12 mouse cellular contexts compared by ENCODE assay signal in genomic region chr7:139312686-139313085, GRCm38 (mm10).
DNase-seq lines count a peak whose midpoint lies in the region; ATAC-seq and TF ChIP-seq lines count a peak whose summit lies in the region.
"Had no signal": no experiment of that assay in that cellular context is flagged by ENCODE, and none has a peak within 500 bp of the region (broad histone marks: within the 10 kb centered on the region; RNA-seq: fewer than 3 reads in every experiment).

No protein-coding gene starts in this region.

- WGBS in hindbrain, postnatal 0 days = 39% methylated on average over 5 of the region's 5 CpGs
- WGBS in hindbrain, embryonic 16.5 days = 42% methylated on average over 5 of the region's 5 CpGs

- H3K4me3 ChIP-seq in hindbrain, postnatal 0 days (ENCODE audit: low read length) = no peak overlapping the region
- no peak overlapping the region for H3K4me3 ChIP-seq in hindbrain, embryonic 16.5 days (ENCODE audit: low read length)
- H3K4me3 ChIP-seq: limb, embryonic 13.5 days; lung, embryonic 15.5 days had no signal

- no peaks in the 10 kb centered on the region for H3K36me3 ChIP-seq in hindbrain, postnatal 0 days (ENCODE audit: insufficient read depth, low read length)
- no peaks in the 10 kb centered on the region for H3K36me3 ChIP-seq in hindbrain, embryonic 16.5 days (ENCODE audit: control insufficient read depth, insufficient read depth, low read length)
- H3K36me3 ChIP-seq: limb, embryonic 13.5 days; lung, embryonic 15.5 days had no signal

- no peak overlapping the region for H3K4me2 ChIP-seq in hindbrain, postnatal 0 days (ENCODE audit: low read depth, low read length)
- H3K4me2 ChIP-seq in hindbrain, embryonic 16.5 days (ENCODE audit: low read length) = no peak overlapping the region
- H3K4me2 ChIP-seq: limb, embryonic 13.5 days; lung, embryonic 15.5 days had no signal

- peak; percentile 73 for DNase-seq in hindbrain, postnatal 0 days (ENCODE audit: low spot score)
- DNase-seq in Muller cell, postnatal 12 days (ENCODE audit: inconsistent ontology term) = peak; percentile 70
- DNase-seq in adrenal gland, postnatal 14 days = peak; percentile 76
- DNase-seq in cerebellum, postnatal 25 days = peak; percentile 53 to 57
- DNase-seq in right cerebral cortex, adult 2 months (ENCODE audit: low spot score in 2 of 2) = no peak
- no peak for DNase-seq in embryo, embryonic 9.5 days (ENCODE audit: extremely low spot score)
- DNase-seq in urinary bladder, postnatal 4 days (ENCODE audit: low spot score in 2 of 2) = no peak
- DNase-seq: heart, postnatal 10 days had no signal

- no peak overlapping the region for H3K27ac ChIP-seq in hindbrain, postnatal 0 days
- H3K27ac ChIP-seq in hindbrain, embryonic 16.5 days (ENCODE audit: low read depth, low read length) = no peak overlapping the region
- H3K27ac ChIP-seq: limb, embryonic 13.5 days; lung, embryonic 15.5 days had no signal

- H3K9ac ChIP-seq in hindbrain, postnatal 0 days (replicated peaks; ENCODE audit: low read length) = no peak overlapping the region
- H3K9ac ChIP-seq in hindbrain, embryonic 16.5 days (ENCODE audit: low read depth, low read length) = no peak overlapping the region
- H3K9ac ChIP-seq: limb, embryonic 13.5 days; lung, embryonic 15.5 days had no signal

- no peaks in the 10 kb centered on the region for H3K9me3 ChIP-seq in hindbrain, postnatal 0 days (ENCODE audit: low read length)
- no peaks in the 10 kb centered on the region for H3K9me3 ChIP-seq in hindbrain, embryonic 16.5 days (ENCODE audit: control insufficient read depth, low read length)
- H3K9me3 ChIP-seq: limb, embryonic 13.5 days; lung, embryonic 15.5 days had no signal

- H3K4me1 ChIP-seq in hindbrain, postnatal 0 days (ENCODE audit: insufficient read depth, low read length) = peaks cover 12% of the 10 kb centered on the region; the same call in 1 of the 2 replicates
- no peaks in the 10 kb centered on the region; the same call in 1 of the 2 replicates for H3K4me1 ChIP-seq in hindbrain, embryonic 16.5 days (ENCODE audit: control insufficient read depth, insufficient read depth, low read depth, low read length)

- no peaks in the 10 kb centered on the region for H3K27me3 ChIP-seq in hindbrain, postnatal 0 days (ENCODE audit: insufficient read depth, low read length)
- H3K27me3 ChIP-seq in hindbrain, embryonic 16.5 days (replicated peaks; ENCODE audit: control insufficient read depth, insufficient read depth, low read length) = no peaks in the 10 kb centered on the region
- H3K27me3 ChIP-seq: limb, embryonic 13.5 days; lung, embryonic 15.5 days had no signal

- ATAC-seq in hindbrain, postnatal 0 days = peak; percentile 48; the same call in 1 of the 2 replicates
- no peak for ATAC-seq in hindbrain, embryonic 16.5 days
- ATAC-seq: intestine, postnatal 0 days had no signal

- TF ChIP-seq CTCF in hindbrain, postnatal 0 days (IDR thresholded peaks at IDR 0.05; ENCODE audit: low read depth) = no peak; the same call in 1 of the 2 replicates

Comparison
In these comparisons a context has a peak if more than half of its experiments do, and no peak if none do; other contexts are left out.
1. DNase-seq: peak in hindbrain, postnatal 0 days (single experiment), Muller cell, postnatal 12 days (single experiment), adrenal gland, postnatal 14 days (single experiment) and cerebellum, postnatal 25 days (2 of 2); none in right cerebral cortex, adult 2 months (0 of 2), embryo, embryonic 9.5 days (single experiment) and urinary bladder, postnatal 4 days (0 of 2).